Mouse (Mus musculus): ENCODE measurements at regions not wholly inside any gene's neighbourhood (a gene's known extent, or its start where the extent isn't known, plus 50 kb on each side); places are given as distances from the start of the nearest gene placed in this dataset.

DNA sequence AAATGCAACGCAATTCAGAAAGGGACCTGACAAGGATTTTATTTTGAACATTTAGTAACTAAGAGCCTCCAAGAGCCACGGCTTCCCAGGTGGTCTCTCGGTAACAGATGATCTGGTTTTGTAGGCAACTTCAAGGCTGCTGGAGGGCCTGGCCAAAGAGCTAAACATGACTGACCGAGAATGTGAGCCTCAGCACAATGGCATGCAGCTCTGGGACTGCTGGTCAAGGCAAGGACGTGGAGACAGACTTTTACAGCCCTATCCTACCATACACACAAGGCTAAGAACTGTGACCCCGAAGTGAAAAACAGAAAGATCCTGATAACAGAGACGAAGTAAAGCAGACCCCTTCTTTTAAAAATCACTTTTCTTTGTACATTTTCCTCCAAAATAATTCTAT, 296.5 kb downstream of the Dchs2 start:
- Histone ChIP-seq H3K79me2 (replicated peaks; ENCODE audit: control insufficient read depth, extremely low read depth, insufficient read depth, poor library complexity, severe bottlenecking) (no peaks in the 10 kb centered on the region), H3K9ac (ENCODE audit: insufficient read depth, low read depth) (no peak overlapping the region), H3K9me3 (replicated peaks; ENCODE audit: low read length) (no peaks in the 10 kb centered on the region), H3K27ac (ENCODE audit: insufficient read depth, low read depth) (no peak overlapping the region), H3K27me3 (replicated peaks) (no peaks in the 10 kb centered on the region), H3K36me3 (replicated peaks in 1 of 2; ENCODE audit: control insufficient read depth in 1 of 2, insufficient read depth in 1 of 2, low read length in 1 of 2) (no peaks in the 10 kb centered on the region), H3K4me1 (ENCODE audit: control insufficient read depth in 1 of 2, insufficient read depth in 2 of 2) (no peaks in the 10 kb centered on the region), H3K4me3 (replicated peaks in 1 of 3; ENCODE audit: low read depth in 2 of 3, low read length in 2 of 3, poor library complexity in 1 of 3) (no peak overlapping the region), H3K4me2 (ENCODE audit: insufficient read depth, low read depth, poor library complexity, severe bottlenecking) (no peak overlapping the region)
- no peak for DNase-seq (ENCODE audit: extremely low read depth)
- in situ Hi-C loops (cut with MboI; ENCODE audit: low pct_ligation_motif_present, low pct_unique_long_range_greater_than_20kb, low sequenced_read_pairs): no loop called here
- TF ChIP-seq ZNF384 (IDR thresholded peaks at IDR 0.05; ENCODE audit: low read depth, low read length) (no peak), ETS1 (conservative IDR thresholded peaks at IDR 0.05; ENCODE audit: low read depth, low read length) (no peak), RCOR1 (conservative IDR thresholded peaks at IDR 0.05; ENCODE audit: low read depth, low read length) (no peak)
- dilution Hi-C loops (cut with MboI; ENCODE audit: extremely low pct_ligation_motif_present, extremely low pct_unique_long_range_greater_than_20kb, low sequenced_read_pairs): no loop called here

GRCm38 (mm10) chr3:83429376-83429775, 301.6 kb downstream of the Dchs2 start:
- Histone ChIP-seq H3K4me2 (ENCODE audit: insufficient read depth, low read depth, poor library complexity, severe bottlenecking) (no peak overlapping the region), H3K79me2 (replicated peaks; ENCODE audit: control insufficient read depth, extremely low read depth, insufficient read depth, poor library complexity, severe bottlenecking) (no peaks in the 10 kb centered on the region), H3K4me1 (ENCODE audit: control insufficient read depth in 1 of 2, insufficient read depth in 2 of 2) (no peaks in the 10 kb centered on the region), H3K27me3 (replicated peaks) (no peaks in the 10 kb centered on the region), H3K4me3 (replicated peaks in 1 of 3; ENCODE audit: low read depth in 2 of 3, low read length in 2 of 3, poor library complexity in 1 of 3) (no peak overlapping the region), H3K27ac (ENCODE audit: insufficient read depth, low read depth) (no peak overlapping the region), H3K9ac (ENCODE audit: insufficient read depth, low read depth) (no peak overlapping the region), H3K36me3 (replicated peaks in 1 of 2; ENCODE audit: control insufficient read depth in 1 of 2, insufficient read depth in 1 of 2, low read length in 1 of 2) (no peaks in the 10 kb centered on the region), H3K9me3 (replicated peaks; ENCODE audit: low read length) (no peaks in the 10 kb centered on the region)
- in situ Hi-C loops (cut with MboI; ENCODE audit: low pct_ligation_motif_present, low pct_unique_long_range_greater_than_20kb, low sequenced_read_pairs) (no loop called here), dilution Hi-C loops (cut with MboI; ENCODE audit: extremely low pct_ligation_motif_present, extremely low pct_unique_long_range_greater_than_20kb, low sequenced_read_pairs) (no loop called here)
- DNase-seq (ENCODE audit: extremely low read depth): no peak
- TF ChIP-seq MAFK (IDR thresholded peaks at IDR 0.05; ENCODE audit: insufficient replicate concordance, low read length) (no peak), ZC3H11A (IDR thresholded peaks at IDR 0.05; ENCODE audit: low read depth, low read length) (no peak), KAT2A (IDR thresholded peaks at IDR 0.05; ENCODE audit: insufficient replicate concordance, low read length) (no peak), UBTF (IDR thresholded peaks at IDR 0.05; ENCODE audit: low read depth, low read length) (no peak), JUND (conservative IDR thresholded peaks at IDR 0.05; ENCODE audit: low read depth, low read length) (no peak), JUN (IDR thresholded peaks at IDR 0.05; ENCODE audit: insufficient read depth, low read depth, low read length) (no peak), MYC (IDR thresholded peaks at IDR 0.05; ENCODE audit: low read depth, low read length) (no peak), NRF1 (IDR thresholded peaks at IDR 0.05; ENCODE audit: low read depth, low read length) (no peak), CHD2 (IDR thresholded peaks at IDR 0.05; ENCODE audit: low read length) (no peak)

DNA sequence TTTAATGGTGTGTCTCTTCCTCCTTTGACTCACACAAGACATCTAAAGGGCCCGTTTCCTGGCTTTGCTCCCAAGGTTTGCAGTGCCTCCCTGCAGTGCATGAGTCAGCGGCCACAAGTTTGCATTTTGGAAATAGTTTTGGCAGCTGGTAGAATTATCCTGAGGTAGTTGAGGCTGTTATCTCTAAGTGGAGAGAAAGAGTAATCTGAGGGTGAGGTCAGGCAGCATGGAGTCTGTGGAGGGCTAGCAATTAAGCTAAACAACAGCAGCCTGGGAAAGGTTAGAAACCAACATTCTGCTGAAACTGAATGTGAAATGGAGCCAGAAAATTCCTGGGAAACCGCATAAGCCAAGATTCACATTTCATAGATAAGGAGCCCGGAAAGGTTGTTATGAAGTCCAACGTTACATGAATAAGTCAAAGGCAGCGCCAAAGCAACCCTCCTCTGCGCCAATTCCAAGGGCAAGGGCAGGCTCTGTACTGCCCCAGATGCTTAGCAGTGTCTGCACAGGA, 318.5 kb downstream of the Dchs2 start:
- in situ Hi-C loops (cut with MboI; ENCODE audit: low pct_ligation_motif_present, low pct_unique_long_range_greater_than_20kb, low sequenced_read_pairs) (no loop called here), dilution Hi-C loops (cut with MboI; ENCODE audit: extremely low pct_ligation_motif_present, extremely low pct_unique_long_range_greater_than_20kb, low sequenced_read_pairs) (no loop called here)
- TF ChIP-seq MAZ (IDR thresholded peaks at IDR 0.05; ENCODE audit: low read depth, low read length): no peak
- TF ChIP-seq E2F4 (IDR thresholded peaks at IDR 0.05; ENCODE audit: insufficient replicate concordance, low read depth, low read length): no peak
- TF ChIP-seq USF1 (IDR thresholded peaks at IDR 0.05; ENCODE audit: low read depth, low read length): no peak
- no peak for TF ChIP-seq ELF1 (IDR thresholded peaks at IDR 0.05; ENCODE audit: low read depth, low read length)
- no peak for TF ChIP-seq CHD2 (IDR thresholded peaks at IDR 0.05; ENCODE audit: low read length)
- no peak for TF ChIP-seq SIN3A (IDR thresholded peaks at IDR 0.05; ENCODE audit: low read length)
- TF ChIP-seq MAX (IDR thresholded peaks at IDR 0.05; ENCODE audit: low read length): no peak
- TF ChIP-seq MYC (IDR thresholded peaks at IDR 0.05; ENCODE audit: low read depth, low read length): no peak
- TF ChIP-seq CHD1 (IDR thresholded peaks at IDR 0.05; ENCODE audit: low read depth, low read length): no peak
- no peak for TF ChIP-seq TBP (conservative IDR thresholded peaks at IDR 0.05; ENCODE audit: low read depth, low read length)
- no peak for TF ChIP-seq ZC3H11A (IDR thresholded peaks at IDR 0.05; ENCODE audit: low read depth, low read length)
- TF ChIP-seq SMC3 (IDR thresholded peaks at IDR 0.05; ENCODE audit: low read depth, low read length): no peak
- no peak for TF ChIP-seq MEF2A (IDR thresholded peaks at IDR 0.05; ENCODE audit: borderline replicate concordance, low read depth, low read length)
- TF ChIP-seq ZNF384 (IDR thresholded peaks at IDR 0.05; ENCODE audit: low read depth, low read length): no peak
- DNase-seq (ENCODE audit: extremely low read depth): no peak
- Histone ChIP-seq H3K4me2 (ENCODE audit: insufficient read depth, low read depth, poor library complexity, severe bottlenecking) (no peak overlapping the region), H3K4me1 (ENCODE audit: control insufficient read depth in 1 of 2, insufficient read depth in 2 of 2) (no peaks in the 10 kb centered on the region), H3K36me3 (replicated peaks in 1 of 2; ENCODE audit: control insufficient read depth in 1 of 2, insufficient read depth in 1 of 2, low read length in 1 of 2) (no peaks in the 10 kb centered on the region), H3K27ac (ENCODE audit: insufficient read depth, low read depth) (no peak overlapping the region), H3K9ac (ENCODE audit: insufficient read depth, low read depth) (no peak overlapping the region), H3K9me3 (replicated peaks; ENCODE audit: low read length) (no peaks in the 10 kb centered on the region), H3K27me3 (replicated peaks) (no peaks in the 10 kb centered on the region), H3K79me2 (replicated peaks; ENCODE audit: control insufficient read depth, extremely low read depth, insufficient read depth, poor library complexity, severe bottlenecking) (no peaks in the 10 kb centered on the region), H3K4me3 (replicated peaks in 1 of 3; ENCODE audit: low read depth in 2 of 3, low read length in 2 of 3, poor library complexity in 1 of 3) (no peak overlapping the region)

All from CH12.LX (cell line).